Mouse (Mus musculus) kidney, postnatal 0 days (tissue): ENCODE measurements at regions not wholly inside any gene's neighbourhood (a gene's known extent, or its start where the extent isn't known, plus 50 kb on each side); places are given as distances from the start of the nearest gene placed in this dataset.

Source experiments
- ATAC-seq: fragments of 200-750 bp; cut with Nextera tagmentation; replicated peaks from 2 replicates; pipeline ENCODE4 v1.8.0; 2017; ENCODE audit warnings: low read depth, moderate number of reproducible peaks, moderate TSS enrichment, moderate library complexity; ENCODE audit not compliant: low FRiP score
- DNase-seq: peaks from one replicate; pipeline ENCODE4 v3.0.0-alpha.2; 2016; ENCODE audit warnings: low spot score
- H3K27ac ChIP-seq: fragments of 300-500 bp; sonication (generic); 2 replicates; pipeline ENCODE4 v1.5.1; 2014; ENCODE audit warnings: mild to moderate bottlenecking
- H3K27me3 ChIP-seq: fragments of 300-500 bp; sonication (generic); 2 replicates; pipeline ENCODE4 v1.6.1; 2014; ENCODE audit warnings: low read length, mixed read lengths; ENCODE audit not compliant: insufficient read depth
- H3K36me3 ChIP-seq: fragments of 300-500 bp; sonication (generic); 2 replicates; pipeline ENCODE4 v1.6.1; 2014; ENCODE audit warnings: low read length, mixed read lengths; ENCODE audit not compliant: insufficient read depth
- H3K4me1 ChIP-seq: fragments of 300-500 bp; sonication (generic); replicated peaks from 2 replicates; pipeline ENCODE4 v1.6.1; 2014; ENCODE audit warnings: antibody characterized with exemption, low read length, mixed read lengths; ENCODE audit not compliant: insufficient read depth
- H3K4me2 ChIP-seq: fragments of 300-500 bp; sonication (generic); 2 replicates; pipeline ENCODE4 v1.6.1; 2014; ENCODE audit warnings: mild to moderate bottlenecking, low read length, moderate library complexity, mixed read lengths
- H3K4me3 ChIP-seq: fragments of 300-500 bp; sonication (generic); replicated peaks from 2 replicates; pipeline ENCODE4 v1.5.1; 2014; ENCODE audit warnings: low read depth, low read length
- H3K9ac ChIP-seq: fragments of 300-500 bp; sonication (generic); 2 replicates; pipeline ENCODE4 v1.6.1; 2014; ENCODE audit warnings: low read depth, low read length
- H3K9me3 ChIP-seq: fragments of 300-500 bp; sonication (generic); replicated peaks from 2 replicates; pipeline ENCODE4 v1.6.1; 2016; ENCODE audit warnings: low read length, inconsistent platforms, mixed read lengths
- CTCF ChIP-seq: IDR thresholded peaks from 2 replicates; pipeline ENCODE4 v1.5.1; 2016; ENCODE audit warnings: antibody characterized with exemption, low read depth, mild to moderate bottlenecking, moderate library complexity
- WGBS: fragments of 180-500 bp; shearing (Covaris S2); extraction: QIAGEN DNeasy Blood & Tissue Kit; methylation state at CpG from one replicate; pipeline ENCODE4 v1.1.7; 2014; 5-methylcytosine and 5-hydroxymethylcytosine counted together

DNA sequence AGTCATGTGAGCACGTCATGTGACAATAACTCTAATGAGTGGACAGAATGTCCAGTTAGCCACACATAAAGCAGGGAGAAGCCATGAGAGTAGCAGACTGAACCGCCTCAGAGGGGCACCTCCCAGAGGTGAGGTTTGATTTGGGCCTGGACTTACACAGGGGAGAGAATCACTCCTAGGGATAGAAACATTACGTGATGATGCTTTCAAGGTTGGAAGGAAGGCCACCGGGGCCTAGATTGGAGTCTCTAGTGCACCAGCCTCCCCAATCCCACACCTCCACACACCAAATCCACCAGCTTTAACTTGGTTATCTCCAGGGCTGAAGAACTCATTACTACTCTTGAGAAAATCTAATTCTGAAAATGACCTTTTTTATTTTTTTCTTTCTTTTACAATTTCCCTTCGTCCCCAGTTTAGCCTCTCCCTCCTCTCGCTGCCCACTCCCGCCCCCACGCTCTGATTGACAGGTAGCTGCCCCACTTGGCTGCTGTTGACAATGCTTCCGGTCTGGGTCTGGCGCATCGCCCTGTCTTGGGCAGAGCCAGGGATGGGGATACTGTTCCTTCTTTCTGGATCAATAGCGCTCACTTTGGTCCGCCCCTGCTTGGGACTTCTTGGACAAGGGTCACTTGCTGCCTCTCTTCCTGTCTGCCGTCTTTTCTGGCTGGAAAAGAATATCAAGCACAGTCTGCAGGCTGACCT lies 87.8 kb upstream of the Mvb12b start:
- Histone ChIP-seq H3K4me1 (no peaks in the 10 kb centered on the region), H3K27ac (no peak overlapping the region), H3K9ac (no peak overlapping the region), H3K4me2 (peak overlapping the region; percentile 31), H3K9me3 (no peaks in the 10 kb centered on the region), H3K4me3 (no peak overlapping the region), H3K27me3 (no peaks in the 10 kb centered on the region), H3K36me3 (no peaks in the 10 kb centered on the region)
- 55% methylated on average over 14 of the region's 14 CpGs for WGBS
- DNase-seq (peak; percentile 64), ATAC-seq (0 out of 2 replicates have a peak, but pooled peaks have one; percentile 61)
- no peak for TF ChIP-seq CTCF

DNA sequence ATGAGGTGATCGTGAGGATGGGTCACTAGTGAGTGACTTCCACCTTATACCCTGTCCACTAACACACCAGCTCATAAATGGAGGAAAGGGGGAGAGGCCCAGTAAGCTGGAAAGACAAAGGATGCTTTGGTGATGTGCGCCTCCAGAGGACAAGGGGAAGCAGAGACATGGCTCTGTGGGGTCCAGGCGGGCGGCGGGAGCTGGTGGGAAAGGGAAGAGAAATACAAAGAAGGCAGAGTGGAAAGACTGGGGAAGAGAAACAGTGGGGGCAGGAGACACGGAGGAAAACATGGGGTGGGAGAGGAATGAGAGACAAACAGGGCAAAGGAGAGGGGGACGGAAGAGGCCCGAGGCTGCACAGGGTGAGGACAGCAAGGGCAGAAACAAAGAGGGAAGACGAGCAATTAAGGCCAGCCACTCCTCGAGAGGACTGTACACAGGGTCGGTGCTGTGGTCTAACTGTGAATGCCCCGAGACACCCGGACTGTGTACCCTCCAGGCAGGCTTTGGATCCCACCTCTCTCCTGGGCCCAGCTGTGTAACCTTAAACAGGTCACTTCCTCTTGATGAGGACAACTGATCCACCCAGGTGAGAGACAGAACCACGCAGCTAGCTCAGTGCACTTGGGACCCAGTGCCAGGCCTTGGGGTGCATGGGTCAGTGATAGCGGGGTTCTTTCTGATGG lies 87.1 kb upstream of the Mvb12b start:
- H3K9ac ChIP-seq, result no peak overlapping the region
- WGBS, result 76% methylated on average over 15 of the region's 15 CpGs
- TF ChIP-seq CTCF, result no peak
- no peaks in the 10 kb centered on the region for H3K9me3 ChIP-seq
- H3K27ac ChIP-seq, result no peak overlapping the region
- H3K4me2 ChIP-seq, result no peak overlapping the region
- no peak overlapping the region for H3K4me3 ChIP-seq
- no peaks in the 10 kb centered on the region for H3K27me3 ChIP-seq
- H3K4me1 ChIP-seq, result no peaks in the 10 kb centered on the region
- ATAC-seq, result no peak
- no peaks in the 10 kb centered on the region for H3K36me3 ChIP-seq
- no peak for DNase-seq

DNA sequence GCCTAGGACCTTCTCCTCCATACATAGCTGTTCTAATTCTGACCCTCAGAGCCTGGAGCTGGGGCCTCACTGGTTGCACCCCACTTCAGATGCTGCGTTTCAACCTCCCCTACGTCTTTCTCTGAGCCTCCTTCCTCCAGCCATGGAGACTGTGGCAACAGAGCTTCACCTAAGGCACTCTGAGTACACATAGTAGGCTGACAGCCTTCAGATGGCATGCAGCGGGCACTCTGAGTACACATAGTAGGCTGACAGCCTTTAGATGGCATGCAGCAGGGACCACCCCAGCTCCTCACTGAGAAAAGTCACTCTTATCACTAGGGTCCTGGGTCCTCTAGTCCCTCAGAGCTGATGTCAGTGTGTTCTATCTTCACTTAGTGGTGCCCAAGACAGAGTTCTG lies 86.3 kb upstream of the Mvb12b start:
- DNase-seq, result no peak
- no peaks in the 10 kb centered on the region for H3K27me3 ChIP-seq
- no peaks in the 10 kb centered on the region for H3K36me3 ChIP-seq
- no peak overlapping the region for H3K27ac ChIP-seq
- H3K4me3 ChIP-seq, result no peak overlapping the region
- H3K4me2 ChIP-seq, result no peak overlapping the region
- no peak for TF ChIP-seq CTCF
- no peaks in the 10 kb centered on the region for H3K9me3 ChIP-seq
- no peaks in the 10 kb centered on the region for H3K4me1 ChIP-seq
- no peak for ATAC-seq
- 94% methylated on average over 3 of the region's 3 CpGs for WGBS
- no peak overlapping the region for H3K9ac ChIP-seq

DNA sequence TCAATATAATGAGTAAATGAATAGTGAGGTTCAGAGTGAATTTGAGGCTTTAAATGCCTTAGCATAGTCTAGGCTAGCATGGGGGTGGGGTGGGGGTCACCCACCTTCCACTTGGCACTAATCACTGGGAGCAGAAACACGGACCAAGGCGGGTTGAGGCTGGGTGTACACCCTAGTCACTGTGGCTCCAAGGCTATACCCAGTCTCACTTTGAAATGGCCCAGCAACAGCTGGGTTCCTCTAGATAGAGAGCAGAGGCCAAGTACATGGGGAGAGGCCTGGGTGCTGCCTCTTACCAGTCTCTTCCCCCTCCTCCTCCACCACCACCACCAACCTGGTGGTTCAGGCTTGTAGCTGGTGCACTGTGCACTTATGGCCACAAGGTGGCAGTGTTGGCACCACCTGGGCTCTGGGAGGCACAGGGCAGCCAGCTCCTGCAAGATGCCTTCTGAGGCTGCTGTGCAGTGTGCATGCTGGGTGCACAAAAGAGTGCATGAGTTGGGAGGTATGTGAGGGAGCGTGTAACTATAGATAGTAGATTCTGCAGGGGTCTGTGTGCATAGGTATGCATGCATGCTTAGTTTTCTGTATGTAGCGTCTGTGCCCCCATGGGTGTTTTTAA lies 85.6 kb upstream of the Mvb12b start:
- H3K27me3 ChIP-seq, result no peaks in the 10 kb centered on the region
- WGBS, result 79% methylated on average over 4 of the region's 4 CpGs
- H3K4me2 ChIP-seq, result no peak overlapping the region
- H3K4me1 ChIP-seq, result no peaks in the 10 kb centered on the region
- peak; percentile 67 for ATAC-seq
- no peak overlapping the region for H3K27ac ChIP-seq
- no peaks in the 10 kb centered on the region for H3K9me3 ChIP-seq
- TF ChIP-seq CTCF, result peak; percentile 99
- DNase-seq, result peak; percentile 86
- H3K9ac ChIP-seq, result no peak overlapping the region
- H3K36me3 ChIP-seq, result no peaks in the 10 kb centered on the region
- H3K4me3 ChIP-seq, result no peak overlapping the region

DNA sequence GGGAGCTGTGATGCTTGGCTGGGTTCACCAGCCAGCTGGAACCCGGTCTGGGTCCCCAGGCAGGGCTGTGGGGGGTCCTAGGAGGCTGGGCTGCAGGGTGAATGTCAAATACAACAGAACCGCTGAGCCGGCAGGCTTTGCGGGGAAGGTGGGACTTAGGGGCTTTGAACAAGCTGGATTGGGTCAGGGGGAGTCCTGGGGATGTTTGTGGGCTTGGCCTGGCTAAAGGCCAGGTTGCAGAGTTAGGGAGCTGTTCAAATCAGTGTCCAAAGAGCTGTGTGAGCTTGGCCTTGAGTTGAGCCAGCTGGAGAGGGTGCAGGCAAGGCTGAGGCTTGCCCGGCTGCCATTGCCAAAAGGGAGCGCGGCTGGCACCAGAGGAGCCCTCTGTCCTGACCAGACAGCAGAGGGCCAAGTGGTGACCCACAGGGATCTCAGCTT lies 79.3 kb upstream of the Mvb12b start:
- Histone ChIP-seq H3K27me3 (no peaks in the 10 kb centered on the region), H3K27ac (no peak overlapping the region), H3K9ac (no peak overlapping the region), H3K4me1 (no peaks in the 10 kb centered on the region; the same call in 1 of the 2 replicates), H3K4me3 (peak overlapping the region; percentile 7; the same call in 1 of the 2 replicates), H3K36me3 (no peaks in the 10 kb centered on the region), H3K4me2 (peak overlapping the region; percentile 56), H3K9me3 (no peaks in the 10 kb centered on the region)
- WGBS, result 21% methylated on average over 7 of the region's 7 CpGs
- peak; percentile 87 for DNase-seq
- no peak for TF ChIP-seq CTCF
- ATAC-seq, result peak; percentile 82

DNA sequence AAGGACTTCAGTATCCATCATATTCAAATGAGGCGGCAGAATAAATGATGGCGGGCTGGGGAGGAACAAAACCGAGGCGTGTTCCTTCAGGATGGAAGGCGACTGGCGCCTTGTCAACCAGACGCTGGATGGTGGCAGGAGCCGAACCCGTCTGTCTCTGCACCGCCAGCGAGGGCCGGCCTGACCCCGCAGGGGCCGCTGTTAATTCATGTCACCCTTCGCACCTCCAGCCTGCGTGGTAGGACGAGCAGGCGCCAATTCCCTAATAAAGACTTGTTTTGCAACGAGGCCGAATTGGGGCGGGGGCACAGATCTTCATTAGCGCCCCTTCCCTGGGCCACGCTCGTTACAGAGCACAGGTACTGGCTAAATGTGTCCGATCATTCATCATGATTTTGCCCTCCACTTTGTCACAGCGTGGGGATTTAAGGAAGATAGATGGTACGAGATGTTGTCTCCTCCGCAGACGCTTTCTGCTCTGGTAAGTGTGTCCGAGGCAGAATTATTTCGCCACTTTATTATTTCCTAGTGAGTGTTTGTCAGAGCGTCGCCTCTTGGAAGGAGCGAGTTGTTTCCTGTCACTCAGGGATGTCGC lies 78.7 kb upstream of the Mvb12b start:
- no peak for TF ChIP-seq CTCF
- H3K4me3 ChIP-seq, result peak overlapping the region; percentile 7; the same call in 1 of the 2 replicates
- H3K4me2 ChIP-seq, result peak overlapping the region; percentile 56
- H3K9ac ChIP-seq, result peak overlapping the region; percentile 2; the same call in 1 of the 2 replicates
- ATAC-seq (peak; percentile 37; the same call in 1 of the 2 replicates), DNase-seq (peak; percentile 53)
- H3K36me3 ChIP-seq, result no peaks in the 10 kb centered on the region
- no peaks in the 10 kb centered on the region; the same call in 1 of the 2 replicates for H3K4me1 ChIP-seq
- no peaks in the 10 kb centered on the region for H3K27me3 ChIP-seq
- H3K27ac ChIP-seq, result 0 out of 2 replicates have a peak overlapping the region, but pooled peaks have one; percentile 10
- H3K9me3 ChIP-seq, result no peaks in the 10 kb centered on the region
- WGBS, result 9% methylated on average over 34 of the region's 35 CpGs
